Mouse (Mus musculus) neural tube, embryonic 14.5 days (tissue): ENCODE results near the gene Ipo5. TPM values are rescaled to one million over a fixed set of nuclear protein-coding genes. Genes with fewer than 3 reads are reported as not detected.

Source experiments
- ATAC-seq: fragments of 200-750 bp; cut with Nextera tagmentation; 2 replicates; pipeline ENCODE4 v1.8.0; 2017; ENCODE audit warnings: low read depth, mild to moderate bottlenecking, moderate TSS enrichment, moderate library complexity
- H3K27ac ChIP-seq: fragments of 300-500 bp; sonication (generic); 2 replicates; pipeline ENCODE4 v1.5.1; 2014; ENCODE audit warnings: low read depth, mild to moderate bottlenecking, control low read depth, low read length, moderate library complexity, mixed read lengths
- H3K27me3 ChIP-seq: fragments of 300-500 bp; sonication (generic); 2 replicates; pipeline ENCODE4 v1.6.1; 2014; ENCODE audit warnings: low read length; ENCODE audit not compliant: control insufficient read depth, insufficient read depth
- H3K36me3 ChIP-seq: fragments of 300-500 bp; sonication (generic); 2 replicates; pipeline ENCODE4 v1.6.1; 2014; ENCODE audit warnings: low read length, mixed read lengths; ENCODE audit not compliant: control insufficient read depth, insufficient read depth
- H3K4me1 ChIP-seq: fragments of 300-500 bp; sonication (generic); 2 replicates; pipeline ENCODE4 v1.6.1; 2014; ENCODE audit warnings: low read length; ENCODE audit not compliant: control insufficient read depth, insufficient read depth
- H3K4me2 ChIP-seq: fragments of 300-500 bp; sonication (generic); 2 replicates; pipeline ENCODE4 v1.6.1; 2014; ENCODE audit warnings: mild to moderate bottlenecking, low read depth, low read length, control low read depth
- H3K4me3 ChIP-seq: fragments of 300-500 bp; sonication (generic); 2 replicates; pipeline ENCODE4 v1.5.1; 2014; ENCODE audit warnings: low read depth, low read length, control low read depth, mixed read lengths
- H3K9ac ChIP-seq: fragments of 300-500 bp; sonication (generic); replicated peaks from 2 replicates; pipeline ENCODE4 v1.6.1; 2014; ENCODE audit warnings: low read depth, mild to moderate bottlenecking, control low read depth, low read length, mixed read lengths
- H3K9me3 ChIP-seq: fragments of 300-500 bp; sonication (generic); 2 replicates; pipeline ENCODE4 v1.6.1; 2016; ENCODE audit warnings: low read length; ENCODE audit not compliant: control insufficient read depth
- WGBS: fragments of 180-500 bp; shearing (Covaris S2); extraction: QIAGEN DNeasy Blood & Tissue Kit; methylation state at CpG from one replicate; pipeline ENCODE4 v1.1.7; 2014; 5-methylcytosine and 5-hydroxymethylcytosine counted together
- polyA plus RNA-seq: library from polyadenylated mRNA; unstranded; fragments of >200 nt; fragmentation: Nextera tagmentation; extraction: Ambion mirVana; gene quantifications from 2 replicates; pipeline ENCODE4 v1.2.1, GENCODE M21; 2014

Gene Ipo5
- polyA plus RNA-seq, 1 experiment from 2014 or later: 62.3 TPM

DNA sequence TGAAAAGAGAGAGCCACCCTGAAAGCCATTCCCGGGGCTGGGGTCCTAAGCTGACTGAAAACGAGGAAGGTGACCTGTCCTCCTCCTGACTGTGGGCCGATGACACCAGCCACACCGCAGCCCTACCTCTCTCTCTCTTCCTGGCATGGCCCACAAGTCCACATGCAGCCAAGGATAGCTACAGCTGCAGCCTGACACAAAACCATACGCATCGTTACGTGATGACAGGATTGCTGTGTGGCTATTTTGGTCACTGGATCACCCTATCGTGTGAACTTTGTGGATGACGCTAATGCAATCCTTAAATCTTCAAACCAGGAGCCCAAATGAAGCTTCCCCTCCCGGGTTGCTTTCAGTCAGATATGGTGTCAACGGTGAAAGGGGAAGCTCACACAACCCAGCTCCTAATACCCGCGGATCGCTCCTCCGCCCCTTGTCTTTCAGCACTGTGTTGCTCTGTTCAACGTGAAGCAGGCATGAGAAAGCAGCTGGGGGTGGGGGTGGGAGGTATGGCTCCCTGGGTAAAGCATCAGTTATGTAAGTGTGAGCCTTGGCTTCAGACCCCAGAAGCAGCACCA is 35.1 kb upstream of the Ipo5 start:
- Histone ChIP-seq H3K36me3 (no peaks in the 10 kb centered on the region), H3K9ac (no peak overlapping the region), H3K27me3 (no peaks in the 10 kb centered on the region), H3K9me3 (no peaks in the 10 kb centered on the region), H3K4me3 (no peak overlapping the region), H3K4me1 (no peaks in the 10 kb centered on the region), H3K4me2 (no peak overlapping the region), H3K27ac (no peak overlapping the region)
- no peak for ATAC-seq
- 91% methylated on average over 16 of the region's 16 CpGs for WGBS

DNA sequence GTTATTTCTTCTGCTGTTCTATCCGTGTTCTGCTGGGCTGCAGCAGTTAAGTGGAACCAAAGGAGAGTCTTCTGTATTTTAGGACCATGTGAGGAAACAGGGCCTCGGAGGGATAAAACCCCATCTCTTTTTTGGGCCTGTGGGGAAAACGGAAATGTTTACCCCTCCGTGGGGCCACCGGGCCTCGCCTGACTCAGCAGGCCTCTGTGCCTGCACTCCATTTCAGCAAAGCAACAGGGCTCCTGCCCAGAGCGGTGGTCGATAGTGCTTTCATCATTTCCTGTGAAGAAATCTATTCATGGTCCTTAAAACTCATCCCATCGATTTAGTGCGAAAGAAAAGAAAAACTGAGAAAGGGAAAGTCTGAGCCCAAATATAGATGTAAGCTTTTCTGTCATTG is 33.9 kb upstream of the Ipo5 start:
- Histone ChIP-seq H3K9ac (no peak overlapping the region), H3K4me1 (no peaks in the 10 kb centered on the region), H3K36me3 (no peaks in the 10 kb centered on the region), H3K27me3 (no peaks in the 10 kb centered on the region), H3K4me3 (no peak overlapping the region), H3K9me3 (no peaks in the 10 kb centered on the region), H3K4me2 (no peak overlapping the region), H3K27ac (no peak overlapping the region)
- ATAC-seq: no peak
- 76% methylated on average over 10 of the region's 10 CpGs for WGBS

DNA sequence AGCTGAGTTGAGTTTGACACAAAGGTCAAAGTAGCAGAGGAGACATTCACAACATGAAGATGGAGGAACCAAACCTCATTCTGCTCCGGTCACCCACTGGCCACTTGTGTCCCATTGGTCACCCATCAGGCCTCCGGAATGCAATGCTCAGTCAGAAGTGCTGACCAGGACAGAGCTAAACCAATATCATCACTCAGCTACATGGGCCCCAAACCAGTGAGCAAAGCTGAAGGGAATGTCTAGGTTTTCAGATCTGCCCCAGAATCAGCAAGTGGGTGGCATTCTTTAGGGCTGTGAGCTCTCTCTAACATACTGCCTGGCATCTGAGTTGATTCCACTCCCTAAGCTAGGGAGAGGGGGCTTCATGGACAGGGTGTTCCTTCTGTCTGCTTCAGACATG is 32.0 kb upstream of the Ipo5 start:
- 90% methylated on average over 2 of the region's 2 CpGs for WGBS
- H3K36me3 ChIP-seq: no peaks in the 10 kb centered on the region
- H3K9me3 ChIP-seq: no peaks in the 10 kb centered on the region
- no peak overlapping the region for H3K4me3 ChIP-seq
- no peak overlapping the region for H3K9ac ChIP-seq
- H3K4me1 ChIP-seq: no peaks in the 10 kb centered on the region
- H3K27ac ChIP-seq: no peak overlapping the region
- ATAC-seq: no peak
- no peaks in the 10 kb centered on the region for H3K27me3 ChIP-seq
- H3K4me2 ChIP-seq: no peak overlapping the region

DNA sequence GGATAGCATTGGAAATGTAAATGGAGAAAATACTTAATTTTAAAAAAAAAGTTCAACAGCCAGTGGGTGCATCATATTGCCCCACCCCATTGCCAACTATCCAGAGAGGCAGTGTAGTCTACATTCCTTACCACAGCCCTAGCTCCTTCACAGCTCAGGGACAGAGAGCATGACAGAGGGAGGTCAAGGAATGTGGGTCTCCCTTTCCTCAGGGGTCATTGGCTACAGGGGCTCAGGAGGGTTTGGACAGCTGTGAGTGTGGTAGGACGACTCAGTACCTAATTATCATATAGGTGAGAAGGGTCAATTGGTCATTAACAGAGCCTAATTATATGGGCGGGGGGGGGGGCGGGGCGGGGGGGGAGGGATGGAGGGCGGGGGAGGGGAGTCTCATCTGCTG is 30.4 kb upstream of the Ipo5 start:
- WGBS: 36% methylated on average over 5 of the region's 5 CpGs
- H3K27me3 ChIP-seq: no peaks in the 10 kb centered on the region
- H3K27ac ChIP-seq: no peak overlapping the region
- H3K9ac ChIP-seq: no peak overlapping the region
- H3K4me1 ChIP-seq: no peaks in the 10 kb centered on the region
- H3K9me3 ChIP-seq: no peaks in the 10 kb centered on the region
- no peaks in the 10 kb centered on the region for H3K36me3 ChIP-seq
- H3K4me3 ChIP-seq: no peak overlapping the region
- ATAC-seq: no peak
- no peak overlapping the region for H3K4me2 ChIP-seq

DNA sequence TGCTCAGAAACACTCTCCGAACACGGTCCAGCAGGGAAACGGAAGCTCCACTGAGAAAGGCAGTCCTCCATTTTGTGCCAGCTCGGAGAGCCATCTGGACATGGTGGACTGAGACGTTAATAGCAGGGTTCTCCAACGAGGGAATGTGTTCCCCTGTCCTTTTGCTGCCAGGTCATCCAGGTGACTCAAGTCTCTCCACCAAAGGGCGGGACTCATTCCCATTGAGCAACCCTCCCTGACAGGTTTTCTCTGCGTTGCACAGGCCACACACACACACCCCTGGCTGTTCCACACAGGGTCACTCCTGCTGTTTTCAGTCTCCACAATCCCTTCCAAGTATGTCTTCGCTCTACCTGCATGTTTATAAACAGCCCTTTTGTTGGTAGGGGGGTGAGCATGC is 30.0 kb upstream of the Ipo5 start:
- no peak overlapping the region for H3K9ac ChIP-seq
- H3K27me3 ChIP-seq: no peaks in the 10 kb centered on the region
- no peaks in the 10 kb centered on the region for H3K4me1 ChIP-seq
- ATAC-seq: no peak
- H3K36me3 ChIP-seq: no peaks in the 10 kb centered on the region
- WGBS: 86% methylated on average over 9 of the region's 9 CpGs
- no peak overlapping the region for H3K4me3 ChIP-seq
- no peaks in the 10 kb centered on the region for H3K9me3 ChIP-seq
- H3K27ac ChIP-seq: no peak overlapping the region
- no peak overlapping the region for H3K4me2 ChIP-seq

DNA sequence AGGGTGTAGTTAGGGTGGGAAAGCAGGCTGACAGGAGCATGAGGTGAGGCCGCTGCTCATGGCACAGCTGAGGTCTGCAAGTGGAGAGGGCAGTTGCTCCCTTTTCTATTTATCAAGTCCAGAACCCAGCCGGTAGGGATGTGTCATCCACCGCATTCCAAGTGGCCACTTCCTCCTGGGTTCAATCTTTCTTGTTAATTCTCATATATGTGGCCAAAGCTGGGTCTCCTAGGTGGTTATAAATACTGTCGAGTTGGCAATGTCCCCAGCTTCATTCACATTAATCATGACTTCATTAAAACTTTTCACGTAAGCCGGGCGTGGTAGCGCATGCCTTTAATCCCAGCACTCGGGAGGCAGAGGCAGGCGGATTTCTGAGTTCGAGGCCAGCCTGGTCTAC is 22.3 kb upstream of the Ipo5 start:
- Histone ChIP-seq H3K4me2 (no peak overlapping the region), H3K9ac (no peak overlapping the region), H3K9me3 (no peaks in the 10 kb centered on the region), H3K36me3 (no peaks in the 10 kb centered on the region), H3K4me1 (no peaks in the 10 kb centered on the region), H3K4me3 (no peak overlapping the region), H3K27me3 (no peaks in the 10 kb centered on the region), H3K27ac (no peak overlapping the region)
- WGBS: 87% methylated on average over 11 of the region's 11 CpGs
- ATAC-seq: no peak

DNA sequence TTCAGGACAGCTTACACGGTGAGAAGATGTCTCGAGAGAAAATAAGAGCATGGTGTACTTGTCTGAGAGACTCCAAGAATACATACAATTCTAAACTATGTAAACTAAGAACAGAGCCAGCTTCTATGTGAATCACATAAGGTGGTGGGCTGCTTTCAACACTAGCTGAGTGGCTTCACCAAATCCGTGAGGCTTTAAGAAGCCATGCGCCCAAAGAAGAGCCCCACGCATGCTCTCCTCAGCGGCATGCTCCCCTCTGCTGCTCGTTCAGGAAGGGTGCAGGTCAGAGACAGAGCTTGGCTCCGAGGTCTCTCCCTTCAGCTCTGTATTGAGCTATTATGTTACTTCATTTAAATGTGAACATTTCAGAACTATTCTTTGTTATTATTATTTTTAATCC is 18.7 kb upstream of the Ipo5 start:
- WGBS: 77% methylated on average over 8 of the region's 8 CpGs
- no peak overlapping the region for H3K4me2 ChIP-seq

DNA sequence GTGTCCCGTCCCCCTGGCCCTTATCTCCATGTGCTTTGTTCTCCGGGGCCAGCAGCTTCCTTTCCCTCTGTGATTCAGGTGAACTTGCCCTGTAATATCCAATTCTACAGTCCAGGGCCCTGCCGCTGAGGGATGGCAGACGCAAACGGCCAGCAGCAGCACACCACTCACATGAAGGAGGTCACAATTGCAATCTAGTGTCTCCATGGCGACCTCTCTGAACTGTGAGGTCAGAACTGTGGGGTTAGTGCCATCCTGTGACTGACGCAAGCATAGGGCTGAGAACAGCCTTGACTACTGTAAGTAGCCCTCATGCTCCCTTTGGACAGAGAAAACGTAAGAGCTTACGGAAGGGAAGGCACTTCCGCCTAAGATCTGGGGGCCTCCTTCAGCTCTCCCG is 14.4 kb upstream of the Ipo5 start:
- H3K4me2 ChIP-seq: no peak overlapping the region
- no peak overlapping the region for H3K27ac ChIP-seq
- no peak for ATAC-seq
- H3K27me3 ChIP-seq: no peaks in the 10 kb centered on the region
- WGBS: 77% methylated on average over 11 of the region's 11 CpGs
- H3K4me1 ChIP-seq: no peaks in the 10 kb centered on the region
- no peak overlapping the region for H3K9ac ChIP-seq
- H3K36me3 ChIP-seq: no peaks in the 10 kb centered on the region
- H3K4me3 ChIP-seq: no peak overlapping the region
- no peaks in the 10 kb centered on the region for H3K9me3 ChIP-seq

More for the DNA sequence above, 18.7 kb upstream of the Ipo5 start:
- no peak overlapping the region for H3K27ac ChIP-seq
- no peaks in the 10 kb centered on the region for H3K36me3 ChIP-seq
- H3K9ac ChIP-seq: no peak overlapping the region
- H3K4me1 ChIP-seq: no peaks in the 10 kb centered on the region
- no peak for ATAC-seq
- no peaks in the 10 kb centered on the region for H3K9me3 ChIP-seq
- no peaks in the 10 kb centered on the region for H3K27me3 ChIP-seq
- H3K4me3 ChIP-seq: no peak overlapping the region

DNA sequence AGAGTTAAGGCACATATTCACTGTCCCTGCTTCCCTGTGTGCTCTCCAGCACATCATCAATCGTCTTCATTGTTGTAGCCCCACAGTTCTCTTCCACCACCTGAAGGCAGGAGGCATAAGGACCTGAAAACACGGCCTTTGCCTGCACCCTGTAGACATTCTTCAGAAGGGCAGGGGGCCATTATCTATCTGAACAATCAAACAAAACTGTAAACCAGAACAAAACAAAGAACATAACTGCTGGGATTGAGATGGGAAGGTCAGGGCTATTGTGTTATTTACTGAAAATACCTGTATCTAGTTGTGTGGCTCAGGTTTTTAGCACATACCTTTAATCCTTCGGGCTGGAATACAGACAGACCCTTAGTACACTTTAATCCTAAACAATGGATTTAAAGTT is 12.1 kb upstream of the Ipo5 start:
- ATAC-seq: no peak

More for the DNA sequence above, 12.1 kb upstream of the Ipo5 start:
- Histone ChIP-seq H3K27ac (no peak overlapping the region), H3K4me1 (no peaks in the 10 kb centered on the region), H3K36me3 (no peaks in the 10 kb centered on the region), H3K4me3 (no peak overlapping the region), H3K4me2 (no peak overlapping the region), H3K9ac (no peak overlapping the region), H3K27me3 (no peaks in the 10 kb centered on the region), H3K9me3 (no peaks in the 10 kb centered on the region)
- WGBS: 69% methylated on average over 3 of the region's 3 CpGs
